Mouse (Mus musculus) cerebellum, adult 8-10 months (tissue): Measurements from ENCODE around the gene Mfap3l.
"Not testable (repeated sequence)": the region's sequence is repeated elsewhere in the genome, so short reads cannot be mapped to it uniquely, and the experiment has no call there.

Experiments
- DNase-seq: peaks from one replicate; pipeline ENCODE4 v3.0.0; 2022

The Mfap3l gene

DNA sequence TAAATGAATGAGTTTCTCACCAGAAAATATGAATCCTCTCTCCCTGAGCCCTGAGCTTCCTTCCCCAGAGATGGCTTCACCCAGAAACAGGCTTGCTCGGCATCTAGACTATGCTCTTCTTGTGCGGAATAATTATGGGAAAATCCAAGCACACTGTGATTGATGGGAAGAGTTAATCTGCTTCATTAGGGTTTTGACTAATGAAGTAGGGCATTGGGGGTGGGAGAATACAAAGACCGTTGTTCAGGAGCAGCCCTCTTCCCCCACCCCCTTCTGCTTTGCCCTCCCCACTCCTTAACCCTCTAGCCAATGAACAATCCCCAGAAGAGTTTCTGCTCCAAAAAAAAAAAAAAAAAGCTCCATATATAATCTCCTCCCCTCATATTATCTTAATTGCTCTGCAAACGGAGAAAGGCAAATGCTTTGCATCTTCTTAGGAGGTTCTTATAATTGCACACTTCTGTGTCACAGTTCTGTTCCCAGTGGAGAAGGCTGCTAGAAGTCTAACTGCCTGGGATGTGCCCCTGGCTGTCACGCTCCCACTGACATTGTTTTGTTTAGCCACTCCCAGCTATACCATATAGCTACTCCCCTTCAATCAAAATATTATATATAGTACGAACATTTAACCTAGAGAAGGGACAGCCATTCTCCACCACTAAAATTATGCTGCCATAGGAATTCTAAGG is 24.9 kb downstream of the Mfap3l start:
- no peak for DNase-seq

- no peak for DNase-seq
Measured at GRCm38 (mm10) chr8:60658114-60658500, 25.5 kb downstream of the Mfap3l start.

- not testable (repeated sequence) for DNase-seq
Measured at GRCm38 (mm10) chr8:60658686-60659085, 26.1 kb downstream of the Mfap3l start.

DNA sequence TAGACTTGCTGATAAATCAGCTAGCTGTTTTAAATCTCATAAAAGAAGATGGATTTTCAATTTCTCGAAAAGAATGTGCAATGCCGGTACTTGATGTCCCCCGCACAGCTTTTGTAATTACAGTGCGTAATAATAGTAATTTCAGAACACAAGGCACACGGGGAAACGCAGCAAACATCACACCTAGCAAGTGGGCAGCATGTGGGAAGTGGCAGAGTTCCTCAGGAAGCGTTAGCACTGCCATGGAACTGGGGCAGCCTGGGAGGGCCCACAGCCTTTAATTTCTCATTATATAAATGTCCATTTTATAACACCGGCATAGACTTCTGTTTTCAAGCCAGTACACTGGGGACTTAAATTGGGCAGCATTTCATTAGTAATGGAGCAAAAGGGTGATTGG is 27.1 kb downstream of the Mfap3l start:
- no peak for DNase-seq

DNA sequence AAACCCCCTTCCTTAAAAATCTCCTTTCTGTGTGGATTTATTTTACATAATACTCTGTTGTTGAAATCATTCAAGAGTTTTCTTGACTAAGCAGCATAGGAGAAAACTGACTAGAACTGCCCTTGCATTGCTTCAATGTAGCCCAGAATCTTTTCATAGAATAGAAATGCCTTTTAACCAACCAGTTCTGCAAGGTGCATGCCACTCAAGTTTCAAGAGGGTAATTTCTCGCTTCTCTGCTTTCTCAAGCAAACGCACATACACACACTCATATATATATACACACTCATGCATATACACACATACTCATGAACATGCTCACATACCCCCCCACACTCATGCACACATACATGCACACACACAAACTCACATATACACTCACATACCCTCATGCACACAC is 28.6 kb downstream of the Mfap3l start:
- DNase-seq = no peak

- DNase-seq = no peak
Measured at GRCm38 (mm10) chr8:60663552-60663951, 30.9 kb downstream of the Mfap3l start.

DNA sequence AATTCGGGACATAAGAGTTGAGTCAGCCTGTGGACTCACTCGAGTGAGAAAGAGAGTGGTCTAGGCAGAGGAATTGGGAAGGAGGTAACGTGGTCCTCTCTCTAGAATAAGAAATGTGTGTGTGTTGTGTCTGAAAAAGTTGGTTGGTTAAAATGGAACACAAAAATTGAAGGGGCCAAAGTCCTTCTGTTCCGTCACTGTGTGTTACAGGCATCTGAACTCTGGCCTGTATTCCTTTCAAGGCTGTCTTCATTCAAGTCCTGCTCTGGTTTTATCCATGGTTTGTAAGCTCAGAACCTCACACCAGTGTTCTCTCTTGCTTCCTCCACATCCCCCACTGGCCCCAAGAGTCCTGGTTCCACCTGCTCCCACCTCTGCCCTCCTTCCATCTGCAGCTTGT is 33.2 kb downstream of the Mfap3l start:
- DNase-seq = no peak

DNA sequence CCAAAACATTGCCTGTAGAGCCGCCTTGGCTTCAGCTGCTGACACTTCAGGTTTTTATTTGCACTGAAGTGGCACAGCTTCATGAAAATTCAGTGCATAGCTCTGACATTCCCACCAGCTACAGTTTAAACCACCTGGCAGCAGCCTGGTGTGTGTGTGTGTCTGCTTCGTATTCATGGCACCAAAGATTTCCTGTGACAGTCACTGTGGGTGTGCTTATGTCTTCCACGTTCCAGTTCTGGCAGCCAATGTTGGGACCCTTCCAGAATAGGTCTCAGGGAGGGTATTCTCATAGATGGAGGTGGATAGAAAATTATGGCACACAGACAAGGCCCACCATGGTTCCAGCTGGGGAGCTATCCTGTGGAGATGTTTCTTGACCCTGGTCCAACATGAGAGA is 34.2 kb downstream of the Mfap3l start:
- peak; percentile 11 for DNase-seq

GRCm38 (mm10) chr8:60678590-60678989 is 46.0 kb downstream of the Mfap3l start:
- no peak for DNase-seq

DNA sequence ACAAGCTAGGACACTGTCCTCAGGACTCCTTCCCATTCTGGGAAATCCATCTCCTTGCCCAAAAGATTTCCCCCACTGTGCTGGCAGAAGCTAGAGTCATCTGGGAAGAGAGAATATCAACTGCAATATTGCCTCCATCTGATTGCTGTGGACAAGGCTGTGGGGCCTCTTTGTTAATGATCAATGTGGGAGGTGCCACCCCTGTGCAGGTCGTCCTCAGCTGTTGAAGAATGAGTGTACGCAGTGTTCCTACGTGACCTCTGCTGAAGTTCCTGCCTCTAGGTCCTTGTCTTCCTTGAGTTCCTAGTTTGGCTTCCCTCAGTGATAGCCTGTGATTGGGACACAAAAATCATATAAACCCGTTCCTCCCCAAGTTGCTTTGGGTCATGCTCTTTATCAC is 49.2 kb downstream of the Mfap3l start:
- no peak for DNase-seq

DNA sequence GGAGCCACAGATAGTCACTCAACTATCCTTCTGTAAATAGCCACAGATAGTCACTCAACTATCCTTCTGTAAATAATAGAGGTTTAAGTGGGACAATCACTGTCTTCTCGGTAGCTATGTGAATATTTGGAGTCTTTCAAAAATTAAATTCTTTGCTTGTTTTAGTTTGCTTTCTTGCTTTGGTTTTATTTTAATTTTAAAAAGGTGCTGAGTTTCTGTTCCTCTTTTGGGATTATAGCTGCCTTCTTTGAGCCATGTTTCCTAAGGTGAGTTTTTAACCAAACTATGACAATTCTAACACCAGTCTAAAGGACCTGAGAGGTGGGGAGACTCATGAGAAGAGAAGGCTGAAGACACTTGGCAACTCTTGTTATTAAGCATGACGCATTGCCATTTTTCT is 49.7 kb downstream of the Mfap3l start:
- no peak for DNase-seq

DNA sequence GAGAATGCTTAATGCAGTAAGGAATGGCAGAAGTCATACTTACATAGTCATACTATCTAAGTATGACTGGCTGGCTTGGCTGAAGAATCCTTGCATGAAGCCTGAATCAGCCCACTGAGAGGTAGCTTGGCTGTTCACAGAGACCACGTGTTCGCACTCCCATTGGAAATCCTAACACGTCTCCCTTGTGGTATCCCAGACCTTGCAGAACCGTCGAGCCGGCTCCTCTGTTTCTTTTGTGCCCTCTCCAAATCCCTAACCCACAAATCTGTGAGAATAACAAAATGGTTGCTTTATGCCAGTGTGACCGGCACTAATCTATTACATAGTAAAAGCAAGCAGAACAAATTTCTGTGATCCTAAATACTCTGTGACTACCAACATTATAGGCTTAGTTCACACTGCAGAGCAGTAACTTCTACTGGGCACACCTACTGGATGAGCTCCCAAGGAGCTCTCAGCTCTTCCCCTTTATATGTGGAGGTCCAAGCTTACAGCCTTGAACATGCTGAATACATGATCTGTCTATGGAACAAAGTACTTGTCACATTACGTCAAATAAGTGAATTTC is 79.0 kb downstream of the Mfap3l start:
- DNase-seq = no peak

DNA sequence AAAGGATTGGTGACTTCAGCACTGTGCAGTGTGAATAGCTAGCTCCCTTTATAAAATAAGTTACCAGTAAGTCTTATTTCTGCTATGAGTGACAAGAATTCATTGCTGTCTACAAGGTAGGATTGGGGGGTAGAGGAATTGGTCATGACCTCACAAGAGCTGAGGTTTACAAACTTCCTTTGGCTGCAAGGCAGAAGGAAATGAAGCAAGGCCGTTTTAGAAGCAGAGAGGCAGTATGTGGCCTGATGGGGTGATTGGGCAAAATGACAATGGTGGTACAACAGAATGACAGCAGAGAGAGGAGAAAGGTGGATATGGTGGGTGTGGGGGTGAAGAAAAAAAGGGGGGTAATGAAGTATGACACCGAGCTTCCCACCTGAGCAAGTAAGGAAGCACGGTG is 82.1 kb downstream of the Mfap3l start:
- no peak for DNase-seq

DNA sequence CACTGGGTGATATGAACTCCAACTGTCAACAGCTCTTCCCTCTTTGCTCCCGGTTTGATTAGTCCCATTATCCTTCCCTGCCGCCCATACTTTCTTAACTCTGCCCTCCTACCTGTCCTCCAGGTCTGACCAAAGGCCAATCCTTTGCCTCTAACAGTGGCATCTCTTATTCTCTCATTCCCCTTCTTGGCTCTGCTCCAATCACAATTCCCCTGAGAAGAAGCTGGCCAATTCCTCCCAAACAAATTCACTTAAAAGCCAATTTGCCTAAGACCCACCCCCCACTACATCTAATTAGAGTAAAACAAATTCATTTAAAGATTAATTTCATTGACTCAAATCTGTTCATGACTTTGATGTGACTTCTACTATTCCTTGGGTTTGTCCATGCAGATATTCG is 86.1 kb downstream of the Mfap3l start:
- no peak for DNase-seq
